Mouse (Mus musculus) mammary gland, adult 2 months (tissue): ENCODE data around the gene Olfr1458. TPM values are rescaled to one million over a fixed set of nuclear protein-coding genes. Genes with fewer than 3 reads are reported as not detected.

Experiments used
- polyA plus RNA-seq: library from polyadenylated mRNA; depleted of rRNA; stranded (reverse); fragments of >200 nt; gene quantifications from 2 replicates; pipeline ENCODE4 v1.2.3, GENCODE M21; 2012; ENCODE audit warnings: low replicate concordance; rRNA removed

Gene Olfr1458
- polyA plus RNA-seq, result not detected in 2 replicates

DNA sequence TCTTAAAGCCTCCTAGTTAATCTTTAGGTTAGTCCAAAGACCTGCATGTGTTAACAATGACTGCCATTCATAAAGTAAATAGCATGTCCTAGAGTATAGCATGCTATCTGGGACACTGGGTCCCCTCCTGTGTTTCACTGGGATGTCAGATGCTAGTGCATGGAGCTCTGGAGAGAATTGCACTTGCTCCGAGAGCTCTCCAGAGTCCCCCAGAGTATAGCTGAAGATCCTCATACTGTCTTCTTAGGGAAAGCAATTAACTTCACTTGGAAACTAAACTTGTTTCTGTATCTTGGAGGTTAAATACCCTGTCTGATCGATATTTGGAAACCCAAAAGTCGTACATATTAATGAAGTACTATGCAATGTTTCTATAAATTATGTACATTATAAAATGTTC, at the start of gene Olfr1458:
Gene Olfr1458, minus strand, starts transcription at position 101 of the 400 bp plus-strand sequence.

DNA sequence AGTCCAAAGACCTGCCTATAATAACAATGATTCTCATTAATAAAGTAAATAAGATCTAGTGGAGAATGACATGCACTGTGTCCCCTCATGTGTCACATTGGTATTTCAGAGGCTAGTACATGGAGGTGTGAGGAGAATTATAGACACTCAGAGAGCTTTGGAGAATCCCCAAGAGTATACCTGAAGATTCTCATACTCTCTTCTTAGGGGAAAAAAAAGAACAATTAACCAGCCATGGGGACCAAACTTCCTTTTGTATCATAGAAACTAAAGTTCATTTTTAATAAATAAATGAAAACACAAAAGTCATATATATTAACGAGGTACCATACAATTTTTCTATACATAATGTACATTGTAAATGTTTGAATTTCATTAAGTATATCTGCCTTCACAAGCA, 42.9 kb upstream of the Olfr1458 start, which contains the start of gene Olfr1459:
Gene Olfr1459, minus strand, starts transcription at position 101 of the 400 bp plus-strand sequence.

GRCm38 (mm10) chr19:13097791-13098190, 8.8 kb downstream of the Olfr1458 start, which contains the start of gene Olfr1457:
Gene Olfr1457 (minus strand): TSS chr19:13097891.

GRCm38 (mm10) chr19:13060310-13060709, 46.3 kb downstream of the Olfr1458 start, which contains the start of gene Olfr1454:
Gene Olfr1454 (plus strand): TSS chr19:13060610.

Other genes with a start within 250 kb of the Olfr1458 start
- gene Olfr1444, start 249.5 kb downstream of the Olfr1458 start, polyA plus RNA-seq, result 0.30 TPM in 1 of 2 replicates, not detected in the other
- 0.16 TPM in 1 of 2 replicates, not detected in the other for gene Olfr1445, start 222.9 kb downstream of the Olfr1458 start, polyA plus RNA-seq
- not detected in 2 replicates for gene Olfr1446, start 213.3 kb downstream of the Olfr1458 start, polyA plus RNA-seq
- not detected in 2 replicates for gene Olfr1447, start 203.0 kb downstream of the Olfr1458 start, polyA plus RNA-seq
- not detected in 2 replicates for gene Olfr1448, start 182.4 kb downstream of the Olfr1458 start, polyA plus RNA-seq
- gene Olfr1449, start 175.9 kb downstream of the Olfr1458 start, polyA plus RNA-seq, result not detected in 2 replicates
- not detected in 2 replicates for gene Olfr1450, start 156.5 kb downstream of the Olfr1458 start, polyA plus RNA-seq
- gene Olfr1451, start 111.8 kb downstream of the Olfr1458 start, polyA plus RNA-seq, result not detected in 2 replicates
- not detected in 2 replicates for gene Olfr1453, start 78.4 kb downstream of the Olfr1458 start, polyA plus RNA-seq
- not detected in 2 replicates for gene Olfr1454, start 46.2 kb downstream of the Olfr1458 start, polyA plus RNA-seq
- gene Olfr1457, start 8.9 kb downstream of the Olfr1458 start, polyA plus RNA-seq, result not detected in 2 replicates
- gene Olfr1459, start 42.8 kb upstream of the Olfr1458 start, polyA plus RNA-seq, result not detected in 2 replicates
- not detected in 2 replicates for gene Olfr1461, start 56.2 kb upstream of the Olfr1458 start, polyA plus RNA-seq
- not detected in 2 replicates for gene Olfr1462, start 79.0 kb upstream of the Olfr1458 start, polyA plus RNA-seq
- not detected in 2 replicates for gene Olfr1463, start 124.6 kb upstream of the Olfr1458 start, polyA plus RNA-seq
- not detected in 2 replicates for gene Olfr1465, start 208.8 kb upstream of the Olfr1458 start, polyA plus RNA-seq
- gene Olfr1466, start 232.1 kb upstream of the Olfr1458 start, polyA plus RNA-seq, result not detected in 2 replicates